Mouse (Mus musculus): Measurements from ENCODE around the gene Adamts18.

Adamts18 gene

GRCm38 (mm10) chr8:113753153-113753552 is 95.4 kb downstream of the Adamts18 start:
- DNase-seq: no peak

- no peak for DNase-seq
Observed at GRCm38 (mm10) chr8:113752349-113752748, 96.2 kb downstream of the Adamts18 start.

- no peak for DNase-seq
Observed at GRCm38 (mm10) chr8:113735496-113736060, 113.0 kb downstream of the Adamts18 start.

GRCm38 (mm10) chr8:113725331-113725730 is 123.2 kb downstream of the Adamts18 start:
- no peak for DNase-seq

- no peak for DNase-seq
Observed at GRCm38 (mm10) chr8:113723873-113724538, 124.5 kb downstream of the Adamts18 start.

- no peak for DNase-seq
Observed at GRCm38 (mm10) chr8:113721459-113721858, 127.1 kb downstream of the Adamts18 start.

- DNase-seq: no peak
Observed at GRCm38 (mm10) chr8:113704968-113705367, 143.6 kb downstream of the Adamts18 start.

- no peak for DNase-seq
Observed at GRCm38 (mm10) chr8:113691622-113692343, 156.8 kb downstream of the Adamts18 start.

DNA sequence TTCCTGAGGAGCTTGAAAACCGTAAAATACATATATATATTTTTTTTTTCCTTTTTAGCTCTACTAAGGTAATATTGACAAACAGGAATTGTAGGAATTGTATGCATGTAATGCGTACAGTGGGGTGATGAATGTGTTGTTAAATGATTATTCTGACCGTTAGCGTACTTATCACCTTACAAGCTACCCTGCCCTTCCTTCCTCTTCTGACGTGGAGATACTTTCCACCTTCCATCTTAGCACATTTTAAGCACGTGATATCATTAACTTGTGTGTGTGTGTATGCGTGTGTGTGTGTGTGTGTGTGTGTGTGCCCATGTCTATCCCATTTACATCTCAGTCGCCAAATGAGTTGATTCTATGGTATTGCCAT is 160.0 kb downstream of the Adamts18 start:
- no peak for DNase-seq

GRCm38 (mm10) chr8:113687889-113688542 is 160.5 kb downstream of the Adamts18 start:
- DNase-seq: no peak

DNA sequence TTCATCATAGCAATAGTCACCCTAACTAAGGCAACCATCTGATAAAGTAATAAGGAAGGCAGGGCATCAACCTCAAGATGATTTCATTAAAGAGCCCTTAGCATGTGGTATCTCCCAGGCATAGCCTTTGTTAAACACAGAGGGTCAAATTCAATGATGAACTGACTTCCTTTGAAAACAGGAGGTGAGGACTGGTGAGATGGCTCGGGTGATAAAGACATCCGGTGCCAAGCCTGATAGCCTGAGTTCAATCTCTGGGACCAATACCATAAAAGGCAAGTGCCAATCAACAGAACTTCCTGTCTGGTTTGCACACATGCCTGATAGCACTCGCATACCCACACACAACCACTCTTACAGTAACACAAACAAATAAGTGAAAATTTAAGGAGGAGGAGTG is 169.2 kb downstream of the Adamts18 start:
- DNase-seq: no peak

- DNase-seq: no peak
Observed at GRCm38 (mm10) chr8:113676811-113677210, 171.7 kb downstream of the Adamts18 start.

- DNase-seq: no peak
Observed at GRCm38 (mm10) chr8:113675281-113675680, 173.3 kb downstream of the Adamts18 start.

DNA sequence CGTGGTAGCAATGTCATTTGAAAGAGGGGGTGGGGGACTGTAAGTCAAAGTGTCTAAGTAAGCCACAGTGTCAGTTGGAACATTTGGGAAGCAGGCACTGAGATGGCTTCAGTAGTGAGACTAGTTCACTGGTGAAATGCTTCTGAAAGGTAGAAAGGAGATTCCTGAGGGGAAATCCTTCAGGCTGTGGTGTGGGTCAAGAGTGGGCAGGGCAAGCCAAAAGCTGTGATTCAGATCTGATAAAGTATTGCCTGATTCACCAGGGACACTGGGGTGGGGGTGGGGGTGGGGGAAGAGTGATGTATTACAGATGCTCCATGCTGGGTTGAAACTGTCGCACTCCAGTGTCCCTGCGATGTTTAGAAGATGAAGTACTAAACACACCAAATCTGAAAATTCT is 173.9 kb downstream of the Adamts18 start:
- no peak for DNase-seq

DNA sequence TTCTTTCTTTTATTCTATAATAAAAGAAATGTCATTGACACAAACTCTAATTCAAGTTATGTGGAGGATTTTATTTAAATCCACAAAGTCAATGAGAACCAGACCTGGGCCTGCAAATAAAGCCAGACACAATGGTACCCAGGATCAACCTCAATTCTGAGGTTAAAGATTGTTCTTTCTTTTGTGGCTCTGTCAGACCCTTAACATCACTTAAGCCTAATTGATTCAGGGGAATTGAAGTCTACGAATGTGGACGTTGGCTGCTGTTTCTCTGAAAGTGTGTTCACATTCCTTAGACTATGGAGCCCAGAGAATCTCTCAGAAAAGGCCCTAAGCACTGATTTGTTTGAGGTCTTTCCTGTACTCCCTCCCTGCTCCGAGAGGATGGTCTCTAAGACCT is 175.2 kb downstream of the Adamts18 start:
- DNase-seq: no peak

DNA sequence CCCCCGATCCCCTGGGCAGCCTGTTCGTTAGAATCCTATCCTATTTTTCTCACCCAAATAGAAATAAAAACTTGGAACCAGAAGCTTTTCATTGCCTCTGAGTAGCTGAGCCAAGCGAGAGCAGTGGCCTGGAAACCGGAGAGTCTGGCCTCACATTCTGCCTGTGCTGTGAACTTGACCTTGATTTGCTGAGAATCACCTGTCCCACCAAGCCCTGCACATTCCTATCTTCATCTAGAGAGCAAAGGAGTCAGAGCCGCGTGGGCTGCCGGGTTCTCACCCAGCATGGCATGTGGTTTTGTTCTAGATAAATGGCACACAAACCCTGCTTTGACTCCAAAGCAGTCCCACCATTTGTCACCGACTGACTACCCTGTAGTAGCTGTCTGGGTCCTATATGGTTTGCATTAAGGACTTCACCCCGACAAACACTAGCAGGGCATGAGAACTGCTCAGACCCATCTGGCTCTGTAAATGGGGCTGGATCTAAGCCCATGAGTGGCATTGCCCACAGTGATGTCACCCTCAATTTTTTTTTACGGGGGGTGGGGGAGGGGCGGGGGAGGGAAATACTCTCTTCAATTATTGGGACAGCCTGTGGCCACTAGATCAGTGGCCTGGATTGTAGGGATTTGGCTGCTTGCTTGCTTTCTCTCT is 175.8 kb downstream of the Adamts18 start:
- DNase-seq: no peak

DNA sequence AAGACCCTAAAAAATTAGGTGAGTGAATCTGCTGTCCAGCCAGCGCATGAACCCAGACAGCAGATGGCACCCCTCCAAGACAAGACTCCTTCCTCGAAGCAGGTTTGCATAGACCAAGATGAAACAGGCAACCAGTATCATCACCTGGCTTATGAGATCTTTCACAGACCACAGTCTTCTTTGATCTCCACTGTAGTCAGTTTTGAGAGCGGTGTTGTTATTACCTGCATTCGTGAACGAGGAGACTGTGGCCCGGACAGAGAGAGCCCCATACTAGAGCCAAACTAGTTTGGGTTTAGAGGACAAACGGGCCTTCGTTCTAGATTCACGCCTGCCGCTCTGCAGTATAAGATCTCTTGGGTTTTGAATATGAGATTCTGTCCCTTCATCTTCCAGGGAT is 178.6 kb downstream of the Adamts18 start:
- DNase-seq: no peak

GRCm38 (mm10) chr8:113666714-113667432 is 181.7 kb downstream of the Adamts18 start:
- DNase-seq: no peak

- no peak for DNase-seq
Observed at GRCm38 (mm10) chr8:113665951-113666350, 182.6 kb downstream of the Adamts18 start.

GRCm38 (mm10) chr8:113665036-113665435 is 183.5 kb downstream of the Adamts18 start:
- no peak for DNase-seq

DNA sequence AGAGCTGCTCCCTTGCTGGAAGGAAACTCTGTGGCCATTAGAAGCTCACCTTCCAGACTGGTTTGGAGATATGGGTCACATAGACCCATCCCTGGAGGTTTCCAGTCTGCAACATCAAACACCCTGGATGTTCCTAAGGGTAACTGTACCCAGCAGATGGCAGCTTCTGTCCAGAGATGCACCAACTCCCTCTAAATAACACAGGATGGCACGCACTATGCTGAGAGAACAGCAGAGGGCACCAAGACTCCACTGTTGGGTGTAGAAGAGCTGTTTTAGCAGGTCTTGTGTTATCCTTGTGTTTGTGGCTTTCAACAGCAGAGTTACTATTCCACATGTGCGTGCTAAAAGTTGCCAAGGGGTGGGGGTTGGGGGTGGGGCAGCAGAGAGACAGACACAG is 184.0 kb downstream of the Adamts18 start:
- DNase-seq: peak; percentile 31 to 59

DNA sequence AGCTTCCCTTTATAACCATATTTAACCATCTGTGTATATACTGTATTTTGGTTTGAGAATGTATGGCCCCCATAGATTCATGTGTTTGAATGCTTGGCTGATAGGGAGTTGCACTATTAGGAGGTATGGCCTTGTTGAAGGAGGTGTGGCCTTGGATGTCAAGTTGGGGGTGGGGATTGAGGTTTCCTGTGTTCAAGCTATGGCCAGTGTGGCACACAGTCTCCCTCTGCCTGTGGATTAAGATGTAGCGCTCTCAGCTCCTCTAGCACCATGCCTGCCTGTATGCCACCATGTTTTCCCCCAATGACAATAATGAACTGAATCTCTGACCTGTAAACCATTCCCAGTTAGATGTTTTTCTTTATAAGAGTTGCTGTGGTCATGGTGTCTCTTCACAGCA is 188.4 kb downstream of the Adamts18 start:
- DNase-seq: no peak

All from spleen, adult 18-20 months (tissue).